ENCODE assay signal across 8 mouse cellular contexts in the genomic region with DNA sequence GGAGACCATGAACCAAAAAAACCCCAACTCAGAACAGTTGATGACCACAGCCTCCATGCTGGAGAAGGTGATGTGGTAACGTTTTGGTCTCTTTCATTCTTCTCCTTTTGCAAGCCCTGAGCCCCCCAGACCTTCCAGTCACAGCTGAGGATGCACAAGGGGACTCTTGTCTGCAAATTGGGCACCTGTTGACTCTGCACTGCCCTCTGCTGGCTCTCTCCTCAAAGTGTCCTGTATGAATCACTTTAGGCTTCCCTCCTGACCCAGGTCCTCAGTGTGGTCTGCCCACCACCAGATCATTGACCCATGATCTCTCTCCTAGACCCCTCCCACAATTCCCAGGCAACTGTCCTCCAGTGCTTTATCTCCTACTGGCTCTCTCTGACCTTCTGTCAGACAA. TPM values are rescaled to one million over a fixed set of nuclear protein-coding genes. Genes with fewer than 3 reads are reported as not detected.
DNase-seq lines count a peak whose midpoint lies in the region; ATAC-seq and TF ChIP-seq lines count a peak whose summit lies in the region.

No protein-coding gene starts in this region.

- TF ChIP-seq EP300 in ES-Bruce4 (IDR thresholded peaks at IDR 0.05; ENCODE audit: insufficient read depth, low read depth, low read length), result no peak

- TF ChIP-seq POLR2A in ES-Bruce4 (IDR thresholded peaks at IDR 0.05; ENCODE audit: insufficient read depth, low read length), result no peak

- H3K4me3 ChIP-seq in kidney, embryonic 14.5 days (ENCODE audit: low read length), result no peak overlapping the region
- no peak overlapping the region for H3K4me3 ChIP-seq in ES-Bruce4 (ENCODE audit: low read depth, low read length)

- no peaks in the 10 kb centered on the region for H3K4me1 ChIP-seq in kidney, embryonic 14.5 days (ENCODE audit: control insufficient read depth, insufficient read depth, low read length)
- H3K4me1 ChIP-seq in ES-Bruce4 (ENCODE audit: control insufficient read depth, insufficient read depth, low read length), result no peaks in the 10 kb centered on the region

- TF ChIP-seq CTCF in ES-Bruce4 (IDR thresholded peaks at IDR 0.05; ENCODE audit: low read depth, low read length), result peak; percentile 74

- no peaks in the 10 kb centered on the region for H3K36me3 ChIP-seq in kidney, embryonic 14.5 days (ENCODE audit: control insufficient read depth, insufficient read depth, low read length)
- no peaks in the 10 kb centered on the region for H3K36me3 ChIP-seq in ES-Bruce4 (ENCODE audit: control insufficient read depth, insufficient read depth, low read length, poor library complexity, severe bottlenecking)

- H3K9me3 ChIP-seq in kidney, embryonic 14.5 days (ENCODE audit: control insufficient read depth, low read length), result no peaks in the 10 kb centered on the region
- no peaks in the 10 kb centered on the region for H3K9me3 ChIP-seq in ES-Bruce4 (replicated peaks; ENCODE audit: control insufficient read depth, insufficient read depth, low read length, poor library complexity, severe bottlenecking)

- H3K4me2 ChIP-seq in kidney, embryonic 14.5 days (replicated peaks; ENCODE audit: low read depth, low read length), result no peak overlapping the region

- no peak overlapping the region for H3K27ac ChIP-seq in kidney, embryonic 14.5 days (ENCODE audit: low read depth, low read length)
- no peak overlapping the region for H3K27ac ChIP-seq in ES-Bruce4 (ENCODE audit: insufficient read depth, low read length)

- no peaks in the 10 kb centered on the region for H3K27me3 ChIP-seq in kidney, embryonic 14.5 days (ENCODE audit: control insufficient read depth, insufficient read depth, low read length)
- no peaks in the 10 kb centered on the region for H3K27me3 ChIP-seq in ES-Bruce4 (ENCODE audit: control insufficient read depth, insufficient read depth, low read length, poor library complexity, severe bottlenecking)

- 68% methylated on average over 1 of the region's 1 CpGs for WGBS in kidney, embryonic 14.5 days

- no peak for ATAC-seq in kidney, embryonic 14.5 days (ENCODE audit: low FRiP score, low TSS enrichment)

- no peak overlapping the region for H3K9ac ChIP-seq in kidney, embryonic 14.5 days (ENCODE audit: low read depth, low read length)
- no peak overlapping the region for H3K9ac ChIP-seq in ES-Bruce4 (ENCODE audit: low read depth, poor library complexity, severe bottlenecking)

- peak; percentile 16 for DNase-seq in kidney, adult 18-20 months
- peak; percentile 67 for DNase-seq in adrenal gland, postnatal 14 days
- DNase-seq in heart, postnatal 4 days, result peak; percentile 55
- DNase-seq in spleen, postnatal 10 days (ENCODE audit: low spot score in 2 of 2), result peak; percentile 27 to 71
- no peak for DNase-seq in Muller cell, postnatal 12 days (ENCODE audit: inconsistent ontology term)
- DNase-seq in frontal cortex, postnatal 14 days (ENCODE audit: low spot score in 2 of 2), result no peak

RNA-seq across cellular contexts. Expression of a gene that starts 32.1 kb away (rescaled TPM):
- polyA plus RNA-seq in kidney, embryonic 14.5 days (2014; fragmentation: Nextera tagmentation; extraction: Ambion mirVana), result 14.8 and 22.9 TPM in 2 replicates
- polyA plus RNA-seq in ES-Bruce4 (2011; ENCODE audit: insufficient read depth, insufficient read length, low read depth, missing spikeins), result 0.31 and 0.41 TPM in 2 replicates
- 3.0 and 4.7 TPM in 2 replicates for total RNA-seq in adrenal gland, postnatal 14 days (2021)
- total RNA-seq in heart, postnatal 4 days (2021), result 10 to 100 TPM; 21.2 to 22.7 TPM

Comparison
In these comparisons a context has a peak if more than half of its experiments do, and no peak if none do; other contexts are left out.
1. DNase-seq: peak in kidney, adult 18-20 months (single experiment), adrenal gland, postnatal 14 days (single experiment), heart, postnatal 4 days (single experiment) and spleen, postnatal 10 days (2 of 2); none in Muller cell, postnatal 12 days (single experiment) and frontal cortex, postnatal 14 days (0 of 2).